Mouse (Mus musculus): Measurements from ENCODE around the gene Setdb2. TPM values are rescaled to one million over a fixed set of nuclear protein-coding genes. Genes with fewer than 3 reads are reported as not detected.
"Not testable (repeated sequence)": the region's sequence is repeated elsewhere in the genome, so short reads cannot be mapped to it uniquely, and the experiment has no call there.

Setdb2 gene
- polyA plus RNA-seq (2017; shearing (Covaris generic)), result 10 to 100 TPM; 18.0 to 21.7 TPM

GRCm38 (mm10) chr14:59440558-59441471, at the start of gene Setdb2, which contains the start of gene Cab39l:
Setdb2 (minus strand) TSS chr14:59440884.
Cab39l (plus strand) TSS chr14:59440972.
- peak; percentile 95 for ATAC-seq

- ATAC-seq, result no peak
Observed at GRCm38 (mm10) chr14:59485247-59485810, 44.6 kb upstream of the Setdb2 start.

DNA sequence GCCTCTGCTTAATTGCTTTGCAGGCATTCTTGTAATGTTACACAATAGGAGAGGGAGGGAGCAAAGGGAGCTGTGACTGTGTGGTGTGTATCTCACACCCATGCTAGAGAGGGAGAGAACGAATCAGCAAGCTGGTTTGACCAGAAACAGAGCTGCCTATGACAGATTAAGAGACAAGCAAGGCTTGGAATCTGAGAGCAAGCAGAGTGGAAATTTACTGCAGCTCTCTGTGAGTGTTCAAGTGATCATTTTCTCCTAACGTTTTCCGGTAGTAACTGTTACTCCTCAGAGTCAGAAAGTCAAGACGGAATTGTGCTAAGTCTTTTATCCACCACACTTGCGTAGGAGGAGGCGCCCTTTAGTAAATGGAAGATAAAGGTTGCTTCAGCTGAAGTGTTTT, 38.0 kb upstream of the Setdb2 start:
- no peak for ATAC-seq

DNA sequence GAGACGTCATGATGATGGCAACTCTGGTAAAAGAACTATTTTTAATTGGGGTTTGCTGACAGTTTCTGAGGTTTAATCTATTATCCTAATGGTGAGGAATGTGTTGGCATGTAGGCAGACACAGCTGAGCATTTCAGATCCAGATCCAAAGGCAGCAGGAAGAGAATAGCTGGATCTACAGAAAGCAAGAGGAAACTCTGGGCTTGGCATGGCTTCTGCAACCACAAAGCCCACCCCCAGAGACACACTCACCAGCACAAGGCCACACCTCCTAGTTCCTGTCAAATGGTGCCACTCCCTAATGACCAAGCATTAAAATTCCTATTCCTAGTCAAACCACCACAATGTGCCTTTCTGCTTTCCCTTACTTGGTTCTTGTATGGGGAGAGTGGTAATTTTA, 30.1 kb upstream of the Setdb2 start:
- no peak for ATAC-seq

- no peak for ATAC-seq
Observed at GRCm38 (mm10) chr14:59467798-59468197, 27.1 kb upstream of the Setdb2 start.

GRCm38 (mm10) chr14:59466503-59466902, 25.8 kb upstream of the Setdb2 start:
- no peak for ATAC-seq

- ATAC-seq, result no peak
Observed at GRCm38 (mm10) chr14:59447981-59448380, 7.3 kb upstream of the Setdb2 start.

DNA sequence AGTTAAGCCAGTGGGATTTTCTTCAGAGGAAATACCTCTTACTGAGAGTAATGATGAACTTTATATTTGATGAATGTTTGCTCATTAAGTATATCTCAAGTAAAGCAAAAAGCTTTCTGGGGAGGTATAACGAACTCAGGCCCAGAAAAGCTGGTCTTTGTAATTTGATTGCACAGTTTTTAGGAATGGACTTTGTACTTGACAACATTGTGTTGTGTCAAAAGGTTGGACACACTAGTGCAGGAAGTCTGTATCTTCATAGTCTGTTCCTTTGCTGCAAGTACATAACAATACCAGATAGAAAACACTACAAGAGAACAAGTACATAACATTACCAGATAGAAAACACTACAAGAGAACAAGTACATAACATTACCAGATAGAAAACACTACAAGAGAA, 4.7 kb upstream of the Setdb2 start:
- ATAC-seq, result no peak

DNA sequence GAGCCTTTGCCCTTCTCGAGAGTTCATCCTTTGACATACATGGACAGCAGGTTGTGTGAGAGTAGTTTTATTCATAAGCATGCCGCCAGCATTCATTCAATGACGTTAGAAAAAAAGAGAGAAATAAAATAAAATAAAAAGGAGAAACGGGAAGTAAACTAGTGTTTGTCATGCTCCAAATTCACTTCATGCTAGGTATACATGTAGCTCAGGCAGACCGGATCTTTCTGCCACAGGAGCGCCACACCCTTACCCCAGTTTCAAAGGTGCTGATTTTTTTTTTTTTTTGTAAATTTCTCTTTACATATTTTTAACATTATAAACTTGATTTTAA, 755 bp upstream of the Setdb2 start:
- peak; percentile 21 for ATAC-seq

DNA sequence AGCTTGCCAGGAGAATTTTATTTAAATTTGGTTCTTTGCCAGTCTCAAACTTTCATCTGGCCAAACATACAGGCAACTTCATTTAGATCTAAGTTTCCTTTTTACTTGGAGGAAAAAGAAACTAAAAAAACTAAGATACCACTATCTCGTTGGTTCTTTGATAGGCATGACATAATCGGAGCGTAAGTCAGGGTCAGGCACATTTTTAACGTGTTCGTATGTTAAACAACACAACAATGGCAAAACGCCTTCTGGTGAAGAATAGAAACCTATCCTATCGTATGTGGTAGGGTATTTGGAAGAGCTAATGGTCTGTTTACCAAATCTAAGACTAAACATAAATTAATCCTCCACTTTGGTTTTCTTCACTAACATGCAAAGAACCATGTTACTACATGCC, 645 bp downstream of the Setdb2 start:
- no peak for ATAC-seq

GRCm38 (mm10) chr14:59438505-59438904, 2.2 kb downstream of the Setdb2 start:
- ATAC-seq, result no peak

DNA sequence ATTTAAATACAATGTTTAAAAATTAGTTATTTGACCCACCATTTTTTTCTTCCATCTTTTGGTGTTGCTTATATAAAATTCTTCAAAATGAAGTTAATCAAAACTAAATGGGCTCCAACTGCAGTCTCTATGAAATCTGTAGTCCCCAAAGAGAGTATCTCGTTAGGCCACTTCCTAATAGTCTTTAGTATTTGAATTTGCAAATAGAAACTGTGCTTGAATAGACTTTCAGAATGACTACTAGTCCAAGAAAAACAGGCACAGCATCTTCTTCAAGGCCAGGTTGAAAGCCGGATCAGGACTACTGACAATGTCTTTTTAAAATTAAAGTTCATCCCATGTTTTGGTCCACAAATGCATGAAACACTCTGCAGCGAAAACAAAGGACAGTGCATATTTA, 3.3 kb downstream of the Setdb2 start:
- ATAC-seq, result no peak

GRCm38 (mm10) chr14:59435206-59435605, 5.5 kb downstream of the Setdb2 start:
- ATAC-seq, result no peak

DNA sequence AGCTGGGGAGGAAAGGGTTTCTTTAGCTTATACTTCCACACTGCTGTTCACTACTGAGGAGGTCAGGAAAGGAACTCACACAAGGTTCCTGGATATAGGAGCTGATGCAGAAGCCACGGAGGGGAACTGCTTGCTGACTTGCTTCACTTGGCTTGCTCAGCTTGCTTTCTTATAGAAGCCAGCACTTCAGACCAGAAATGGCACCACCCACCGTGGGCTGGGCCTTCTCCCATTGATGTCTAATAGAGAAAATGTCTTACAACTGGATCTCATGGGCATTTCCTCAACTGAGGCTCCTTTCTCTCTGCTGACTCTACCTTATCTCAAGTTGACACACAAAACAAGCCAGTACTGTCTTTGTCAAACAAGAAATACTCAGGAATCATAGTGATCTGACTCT, 6.8 kb downstream of the Setdb2 start:
- no peak for ATAC-seq

DNA sequence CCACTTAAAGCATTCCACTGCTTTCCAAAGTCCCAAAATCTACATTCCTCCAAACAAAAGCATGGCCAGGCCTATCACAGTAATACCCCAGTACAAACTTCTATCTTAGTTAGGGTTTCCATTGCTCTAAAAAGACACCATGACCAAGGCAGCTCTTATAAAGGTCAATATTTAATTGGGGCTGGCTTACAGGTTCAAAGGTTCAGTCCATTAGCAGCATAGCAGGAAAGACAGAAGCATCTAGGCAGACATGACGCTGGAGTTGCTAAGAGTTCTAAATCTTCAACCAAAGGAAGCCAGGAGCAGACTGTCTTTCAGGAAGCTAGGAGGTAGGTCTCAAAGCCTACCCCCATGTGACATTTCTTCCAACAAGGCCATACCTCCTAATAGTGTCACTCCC, 10.1 kb downstream of the Setdb2 start:
- ATAC-seq, result no peak

- no peak for ATAC-seq
Observed at GRCm38 (mm10) chr14:59422912-59423663, 17.6 kb downstream of the Setdb2 start.

DNA sequence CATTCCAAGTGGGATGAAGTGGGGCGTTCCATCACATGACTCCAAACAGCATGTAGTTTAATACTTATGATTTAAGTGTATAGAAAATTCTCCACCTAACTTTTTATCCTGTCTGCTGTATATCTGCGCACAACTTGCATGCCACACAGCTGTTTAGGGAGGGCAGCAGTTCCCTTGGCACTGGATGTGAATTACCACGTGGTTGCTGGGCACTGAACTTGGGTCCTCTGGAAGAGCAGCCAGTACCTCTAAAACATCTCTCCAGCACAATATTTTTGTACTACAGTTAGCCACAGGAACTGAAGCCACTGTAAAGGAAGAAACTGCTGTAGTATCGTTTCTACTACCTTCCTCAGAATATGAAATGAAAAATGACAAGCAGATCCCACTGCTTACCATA, 22.5 kb downstream of the Setdb2 start:
- no peak for ATAC-seq

DNA sequence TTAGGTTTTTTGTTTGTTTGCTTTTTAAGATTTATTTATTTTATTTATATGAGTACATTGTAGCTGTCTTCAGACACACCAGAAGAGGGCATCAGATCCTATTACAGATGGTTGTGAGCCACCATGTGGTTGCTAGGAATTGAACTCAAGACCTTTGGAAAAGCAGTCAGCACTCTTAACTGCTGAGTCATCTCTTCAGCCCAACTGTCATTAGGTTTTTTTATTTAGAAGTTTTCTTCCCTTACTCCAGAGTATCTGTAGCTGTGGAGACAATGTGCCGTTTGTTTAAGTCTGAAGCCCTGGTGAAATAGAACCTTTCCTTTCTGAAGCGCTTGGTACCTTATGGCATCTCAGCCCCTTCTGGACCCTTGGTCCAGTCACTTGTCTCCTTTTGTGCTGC, 25.7 kb downstream of the Setdb2 start:
- not testable (repeated sequence) for ATAC-seq

- peak; percentile 97 for ATAC-seq
Observed at GRCm38 (mm10) chr14:59396999-59397398, 43.7 kb downstream of the Setdb2 start.

- ATAC-seq, result no peak
Observed at GRCm38 (mm10) chr14:59395281-59395680, 45.4 kb downstream of the Setdb2 start, which contains the start of gene Phf11c. Phf11c (minus strand) TSS chr14:59395381.

GRCm38 (mm10) chr14:59390181-59390580, 50.5 kb downstream of the Setdb2 start:
- not testable (repeated sequence) for ATAC-seq

DNA sequence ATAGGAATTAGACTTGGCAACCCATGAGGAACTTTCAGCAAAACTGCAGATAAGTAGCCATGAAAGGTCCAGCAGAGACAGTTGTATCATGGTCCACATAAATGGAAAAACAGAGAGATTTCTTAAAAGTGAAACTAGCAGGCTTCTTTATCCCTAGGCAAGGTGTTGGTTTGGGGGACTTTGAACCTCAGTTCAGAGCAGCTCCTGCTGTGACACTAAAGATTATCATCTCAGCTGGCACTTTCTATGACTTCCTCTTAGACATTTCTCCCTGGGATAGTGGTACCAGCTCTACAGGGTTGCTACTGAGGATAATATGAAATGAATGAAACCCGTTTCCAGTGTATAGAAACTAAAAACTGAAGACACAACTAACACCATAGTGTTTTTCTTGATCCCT, 51.2 kb downstream of the Setdb2 start:
- no peak for ATAC-seq

- no peak for ATAC-seq
Observed at GRCm38 (mm10) chr14:59370348-59371068, 70.2 kb downstream of the Setdb2 start.
